Mouse (Mus musculus): Measurements from ENCODE around the gene Prss35. TPM values are rescaled to one million over a fixed set of nuclear protein-coding genes. Genes with fewer than 3 reads are reported as not detected.

Prss35 gene
- polyA plus RNA-seq, 1 experiment = 0.08 TPM

GRCm38 (mm10) chr9:86729811-86730210 lies 13.6 kb upstream of the Prss35 start:
- peak; percentile 87 for DNase-seq (ENCODE audit: low read depth)

GRCm38 (mm10) chr9:86734357-86734756 lies 9.1 kb upstream of the Prss35 start:
- no peak for DNase-seq (ENCODE audit: low read depth)

GRCm38 (mm10) chr9:86734795-86735194 lies 8.7 kb upstream of the Prss35 start:
- DNase-seq (ENCODE audit: low read depth) = no peak

- DNase-seq (ENCODE audit: low read depth) = no peak
These were observed 6.5 kb upstream of the Prss35 start for GRCm38 (mm10) chr9:86736991-86737390.

- no peak for DNase-seq (ENCODE audit: low read depth)
These were observed 5.4 kb upstream of the Prss35 start for GRCm38 (mm10) chr9:86738067-86738466.

GRCm38 (mm10) chr9:86738801-86739200 lies 4.6 kb upstream of the Prss35 start:
- DNase-seq (ENCODE audit: low read depth) = no peak

- DNase-seq (ENCODE audit: low read depth) = no peak
These were observed 3.5 kb upstream of the Prss35 start for GRCm38 (mm10) chr9:86739971-86740370.

GRCm38 (mm10) chr9:86744041-86744440 lies 592 bp downstream of the Prss35 start:
- no peak for DNase-seq (ENCODE audit: low read depth)

- DNase-seq (ENCODE audit: low read depth) = peak; percentile 37
These were observed 2.6 kb downstream of the Prss35 start for GRCm38 (mm10) chr9:86745926-86746581.

- no peak for DNase-seq (ENCODE audit: low read depth)
These were observed 19.3 kb downstream of the Prss35 start for GRCm38 (mm10) chr9:86762477-86763376.

- no peak for DNase-seq (ENCODE audit: low read depth)
These were observed 20.6 kb downstream of the Prss35 start for GRCm38 (mm10) chr9:86764002-86764401.

- DNase-seq (ENCODE audit: low read depth) = no peak
These were observed 23.5 kb downstream of the Prss35 start for GRCm38 (mm10) chr9:86766991-86767390.

GRCm38 (mm10) chr9:86772897-86773296 lies 29.4 kb downstream of the Prss35 start:
- DNase-seq (ENCODE audit: low read depth) = no peak

- DNase-seq (ENCODE audit: low read depth) = no peak
These were observed 30.5 kb downstream of the Prss35 start for GRCm38 (mm10) chr9:86773996-86774395.

- no peak for DNase-seq (ENCODE audit: low read depth)
These were observed 31.9 kb downstream of the Prss35 start for GRCm38 (mm10) chr9:86775374-86775773.

- DNase-seq (ENCODE audit: low read depth) = no peak
These were observed 33.9 kb downstream of the Prss35 start for GRCm38 (mm10) chr9:86777309-86777708.

GRCm38 (mm10) chr9:86778212-86778611 lies 34.8 kb downstream of the Prss35 start:
- no peak for DNase-seq (ENCODE audit: low read depth)

- no peak for DNase-seq (ENCODE audit: low read depth)
These were observed 38.0 kb downstream of the Prss35 start for GRCm38 (mm10) chr9:86781426-86781825.

GRCm38 (mm10) chr9:86782836-86783235 lies 39.4 kb downstream of the Prss35 start:
- DNase-seq (ENCODE audit: low read depth) = no peak

- no peak for DNase-seq (ENCODE audit: low read depth)
These were observed 45.7 kb downstream of the Prss35 start for GRCm38 (mm10) chr9:86789186-86789585.

- no peak for DNase-seq (ENCODE audit: low read depth)
These were observed 48.5 kb downstream of the Prss35 start for GRCm38 (mm10) chr9:86791927-86792326.

GRCm38 (mm10) chr9:86795236-86795635 lies 51.8 kb downstream of the Prss35 start:
- DNase-seq (ENCODE audit: low read depth) = no peak

GRCm38 (mm10) chr9:86797553-86797952 lies 54.1 kb downstream of the Prss35 start:
- no peak for DNase-seq (ENCODE audit: low read depth)
